Mouse (Mus musculus) lung, embryonic 16.5 days (tissue): ENCODE measurements around the gene Svs2. TPM values are rescaled to one million over a fixed set of nuclear protein-coding genes. Genes with fewer than 3 reads are reported as not detected.
"Not testable (repeated sequence)": the region's sequence is repeated elsewhere in the genome, so short reads cannot be mapped to it uniquely, and the experiment has no call there.

ENCODE experiments used
- ATAC-seq: fragments of 200-750 bp; cut with Nextera tagmentation; 2 replicates; pipeline ENCODE4 v1.8.0; 2017; ENCODE audit warnings: low read depth, mild to moderate bottlenecking, moderate library complexity
- H3K27ac ChIP-seq: fragments of 300-500 bp; sonication (generic); 2 replicates; pipeline ENCODE4 v1.5.1; 2014; ENCODE audit warnings: mild to moderate bottlenecking, control low read depth, low read length
- H3K27me3 ChIP-seq: fragments of 300-500 bp; sonication (generic); 2 replicates; pipeline ENCODE4 v1.6.1; 2014; ENCODE audit warnings: low read depth, low read length, mixed read lengths; ENCODE audit not compliant: control insufficient read depth, insufficient read depth
- H3K36me3 ChIP-seq: fragments of 300-500 bp; sonication (generic); 2 replicates; pipeline ENCODE4 v1.6.1; 2014; ENCODE audit warnings: low read length; ENCODE audit not compliant: control insufficient read depth, insufficient read depth
- H3K4me1 ChIP-seq: fragments of 300-500 bp; sonication (generic); replicated peaks from 2 replicates; pipeline ENCODE4 v1.6.1; 2014; ENCODE audit warnings: low read length, mixed read lengths; ENCODE audit not compliant: control insufficient read depth, insufficient read depth
- H3K4me2 ChIP-seq: fragments of 300-500 bp; sonication (generic); 2 replicates; pipeline ENCODE4 v1.6.1; 2014; ENCODE audit warnings: low read depth, low read length, control low read depth
- H3K4me3 ChIP-seq: fragments of 300-500 bp; sonication (generic); 2 replicates; pipeline ENCODE4 v1.5.1; 2014; ENCODE audit warnings: mild to moderate bottlenecking, low read length, control low read depth
- H3K9ac ChIP-seq: fragments of 300-500 bp; sonication (generic); 2 replicates; pipeline ENCODE4 v1.6.1; 2014; ENCODE audit warnings: low read length, control low read depth
- H3K9me3 ChIP-seq: fragments of 300-500 bp; sonication (generic); 2 replicates; pipeline ENCODE4 v1.6.1; 2016; ENCODE audit warnings: low read length; ENCODE audit not compliant: control insufficient read depth
- WGBS: fragments of 180-500 bp; shearing (Covaris S2); extraction: QIAGEN DNeasy Blood & Tissue Kit; methylation state at CpG from one replicate; pipeline ENCODE4 v1.1.7; 2014; 5-methylcytosine and 5-hydroxymethylcytosine counted together
- polyA plus RNA-seq: library from polyadenylated mRNA; unstranded; fragments of >200 nt; fragmentation: Nextera tagmentation; extraction: Ambion mirVana; gene quantifications from 2 replicates; pipeline ENCODE4 v1.2.1, GENCODE M21; 2015

Gene Svs2
- not detected in 2 replicates for polyA plus RNA-seq

- Histone ChIP-seq H3K9me3 (no peaks in the 10 kb centered on the region), H3K4me2 (no peak within 1 kb of the TSS), H3K4me3 (no peak within 1 kb of the TSS), H3K9ac (no peak within 1 kb of the TSS), H3K36me3 (no peaks in the 10 kb centered on the region), H3K27me3 (no peaks in the 10 kb centered on the region), H3K4me1 (no peaks in the 10 kb centered on the region), H3K27ac (no peak within 1 kb of the TSS)
- WGBS = 73% methylated on average over 3 of the region's 3 CpGs
- ATAC-seq = no peak
These were observed at the start of gene Svs2 for GRCm38 (mm10) chr2:164238366-164238765. Gene Svs2 (minus strand): TSS chr2:164238466.

DNA sequence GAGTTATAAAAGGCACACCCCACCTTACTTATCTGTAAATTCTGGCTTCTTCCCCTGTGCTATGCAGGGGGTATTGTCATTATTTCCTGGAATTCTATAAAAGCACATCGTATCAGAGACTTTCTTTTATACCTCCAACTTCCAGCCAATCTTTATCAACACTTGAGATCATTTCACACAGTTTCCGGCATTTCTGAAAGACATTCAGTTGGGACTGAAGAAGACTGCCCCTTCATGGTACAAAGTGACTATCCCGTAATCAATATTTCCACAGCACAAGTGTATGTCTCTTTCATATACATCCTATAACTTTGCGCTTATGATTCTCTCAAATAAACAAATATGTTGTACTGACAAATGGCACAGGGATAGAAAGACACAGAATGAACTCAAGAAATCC, 40.1 kb upstream of the Svs2 start, which contains the start of gene Svs4:
TSS of gene Svs4 (minus strand) at position 101 of the 400 bp plus-strand sequence.
- 85% methylated on average over 4 of the region's 4 CpGs for WGBS

GRCm38 (mm10) chr2:164256540-164256939, 18.3 kb upstream of the Svs2 start, which contains the start of gene Svs3b:
Gene Svs3b (minus strand): TSS chr2:164256640.
- H3K4me1 ChIP-seq, ATAC-seq, H3K27ac ChIP-seq, H3K9ac ChIP-seq, H3K4me2 ChIP-seq, H3K4me3 ChIP-seq, H3K36me3 ChIP-seq, H3K27me3 ChIP-seq, H3K9me3 ChIP-seq: not testable (repeated sequence)
- WGBS = 71% methylated on average over 1 of the region's 1 CpGs

More for the DNA sequence above, 40.1 kb upstream of the Svs2 start, which contains the start of gene Svs4:
- Histone ChIP-seq H3K9ac (no peak within 1 kb of the TSS), H3K4me1 (no peaks in the 10 kb centered on the region), H3K9me3 (no peaks in the 10 kb centered on the region), H3K4me3 (no peak within 1 kb of the TSS), H3K27me3 (no peaks in the 10 kb centered on the region), H3K4me2 (no peak within 1 kb of the TSS), H3K36me3 (no peaks in the 10 kb centered on the region), H3K27ac (no peak within 1 kb of the TSS)
- ATAC-seq = no peak

DNA sequence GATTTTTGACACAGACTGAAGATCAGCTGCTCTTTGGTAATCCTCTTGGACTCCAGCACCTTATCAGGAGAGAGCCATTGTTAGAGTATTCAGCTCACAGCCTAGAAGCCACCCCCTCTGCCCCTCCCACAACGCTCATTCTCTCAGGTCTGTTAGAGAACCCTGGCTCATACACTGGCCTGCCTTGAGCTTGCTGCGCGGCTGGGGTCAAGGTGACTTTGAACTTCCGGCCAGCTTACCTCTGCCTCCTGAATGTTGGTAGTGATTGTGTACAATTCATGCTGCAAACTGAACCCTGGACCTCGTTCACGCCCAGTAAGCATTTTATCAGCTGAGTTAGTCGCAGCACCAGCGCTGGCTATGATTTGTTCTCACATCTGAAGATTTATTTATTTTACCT, 5.6 kb downstream of the Svs2 start:
- H3K27ac ChIP-seq = no peak overlapping the region
- no peaks in the 10 kb centered on the region for H3K27me3 ChIP-seq
- no peak overlapping the region for H3K4me2 ChIP-seq
- ATAC-seq = no peak
- no peaks in the 10 kb centered on the region for H3K4me1 ChIP-seq
- H3K36me3 ChIP-seq = no peaks in the 10 kb centered on the region
- WGBS = 72% methylated on average over 8 of the region's 8 CpGs
- no peak overlapping the region for H3K4me3 ChIP-seq
- no peaks in the 10 kb centered on the region for H3K9me3 ChIP-seq
- no peak overlapping the region for H3K9ac ChIP-seq

DNA sequence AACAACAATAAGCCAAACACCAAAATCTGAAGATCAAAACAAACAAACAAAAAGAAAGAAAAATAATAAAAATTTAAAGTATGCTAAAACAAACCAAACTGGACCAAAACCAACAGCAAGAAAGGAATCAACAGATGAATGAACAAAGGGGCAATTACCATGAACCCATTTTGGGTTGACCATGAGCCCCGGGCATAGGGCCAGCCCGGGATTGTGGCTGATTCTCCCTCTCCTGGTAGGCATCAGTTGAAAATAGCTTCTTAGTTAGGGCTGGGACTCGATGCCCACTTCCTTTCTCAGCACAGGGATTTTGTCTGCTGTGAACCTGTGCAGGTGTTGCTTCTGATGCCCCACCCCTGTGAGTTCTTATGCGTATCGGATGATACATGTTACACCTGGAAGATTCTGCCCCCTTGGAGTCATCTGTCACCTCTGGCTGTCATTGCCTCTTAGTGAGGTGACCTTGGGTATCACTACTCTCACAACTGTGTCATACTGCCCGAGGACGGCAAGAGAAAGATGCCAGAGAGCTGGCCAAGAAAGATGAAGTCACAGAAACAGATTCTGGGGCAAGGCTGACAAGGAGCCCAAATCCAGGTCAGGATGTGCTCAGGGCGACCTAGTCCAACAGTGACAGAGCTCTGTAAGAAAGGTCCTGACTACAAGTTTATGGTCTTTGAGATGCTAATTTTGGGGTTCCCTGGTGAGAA, 9.8 kb downstream of the Svs2 start:
- Histone ChIP-seq H3K4me1 (no peaks in the 10 kb centered on the region), H3K9ac (no peak overlapping the region), H3K36me3 (no peaks in the 10 kb centered on the region), H3K4me3 (no peak overlapping the region), H3K27ac (no peak overlapping the region), H3K4me2 (no peak overlapping the region), H3K27me3 (no peaks in the 10 kb centered on the region), H3K9me3 (no peaks in the 10 kb centered on the region)
- 81% methylated on average over 8 of the region's 8 CpGs for WGBS
- no peak for ATAC-seq

DNA sequence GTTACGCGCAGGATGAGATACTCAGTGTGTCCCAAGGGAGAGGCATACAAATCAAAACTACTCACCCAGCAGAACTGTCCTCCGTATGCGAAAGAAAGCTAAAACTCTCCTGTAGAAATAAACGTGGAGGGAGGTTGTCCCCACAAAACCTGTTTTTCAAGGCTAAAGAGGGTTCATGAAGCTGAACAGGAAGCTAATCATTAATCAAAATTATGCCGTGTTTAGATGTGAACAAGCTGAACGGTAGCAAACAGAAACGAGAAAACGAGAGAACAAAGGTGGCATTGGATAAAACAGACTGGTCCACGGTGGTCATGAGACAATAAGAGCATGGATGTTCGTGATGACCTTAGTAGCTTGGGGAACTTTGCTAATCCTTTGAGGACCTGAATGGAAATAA, 16.7 kb downstream of the Svs2 start, which contains the start of gene Wfdc15b:
TSS of gene Wfdc15b (minus strand) at position 139 of the 400 bp plus-strand sequence.
- no peak within 1 kb of the TSS for H3K4me3 ChIP-seq
- H3K4me2 ChIP-seq = no peak within 1 kb of the TSS
- H3K9ac ChIP-seq = no peak within 1 kb of the TSS
- WGBS = 26% methylated on average over 11 of the region's 11 CpGs
- H3K4me1 ChIP-seq = no peaks in the 10 kb centered on the region
- no peaks in the 10 kb centered on the region for H3K9me3 ChIP-seq
- H3K27me3 ChIP-seq = no peaks in the 10 kb centered on the region
- no peak for ATAC-seq
- no peaks in the 10 kb centered on the region for H3K36me3 ChIP-seq
- H3K27ac ChIP-seq = no peak within 1 kb of the TSS

- H3K4me2 ChIP-seq = no peak overlapping the region
- H3K9ac ChIP-seq = no peak overlapping the region
- H3K27me3 ChIP-seq = no peaks in the 10 kb centered on the region
- 82% methylated on average over 9 of the region's 9 CpGs for WGBS
- no peaks in the 10 kb centered on the region for H3K4me1 ChIP-seq
- ATAC-seq = no peak
- no peaks in the 10 kb centered on the region for H3K36me3 ChIP-seq
- no peaks in the 10 kb centered on the region for H3K9me3 ChIP-seq
- H3K27ac ChIP-seq = no peak overlapping the region
- H3K4me3 ChIP-seq = no peak overlapping the region
These were observed 19.0 kb downstream of the Svs2 start for GRCm38 (mm10) chr2:164219295-164219694.

DNA sequence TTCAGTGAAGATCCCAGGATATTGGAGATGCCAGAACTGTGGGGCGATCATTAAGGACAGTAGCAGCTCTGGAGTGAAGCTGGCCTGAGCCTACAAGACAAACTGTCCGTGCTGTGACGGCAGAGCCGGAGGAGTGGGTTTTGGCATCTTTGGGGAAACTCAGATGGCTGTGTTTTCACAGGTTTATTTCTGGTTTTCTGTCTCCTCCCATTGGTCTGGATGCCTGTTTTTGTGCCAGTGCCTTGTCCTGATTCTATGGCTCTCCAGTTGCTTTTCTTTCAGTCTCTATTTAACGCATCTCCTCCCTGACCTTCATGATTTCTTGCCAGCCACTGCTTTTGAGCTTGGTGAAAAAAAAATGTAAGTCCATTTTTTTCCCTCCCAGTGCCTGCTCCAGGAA, 25.6 kb downstream of the Svs2 start:
- no peak for ATAC-seq
- WGBS = 83% methylated on average over 5 of the region's 5 CpGs
- no peaks in the 10 kb centered on the region for H3K36me3 ChIP-seq
- H3K4me2 ChIP-seq = no peak overlapping the region
- no peaks in the 10 kb centered on the region for H3K4me1 ChIP-seq
- no peak overlapping the region for H3K9ac ChIP-seq
- no peak overlapping the region for H3K4me3 ChIP-seq
- H3K9me3 ChIP-seq = no peaks in the 10 kb centered on the region
- no peak overlapping the region for H3K27ac ChIP-seq
- no peaks in the 10 kb centered on the region for H3K27me3 ChIP-seq

DNA sequence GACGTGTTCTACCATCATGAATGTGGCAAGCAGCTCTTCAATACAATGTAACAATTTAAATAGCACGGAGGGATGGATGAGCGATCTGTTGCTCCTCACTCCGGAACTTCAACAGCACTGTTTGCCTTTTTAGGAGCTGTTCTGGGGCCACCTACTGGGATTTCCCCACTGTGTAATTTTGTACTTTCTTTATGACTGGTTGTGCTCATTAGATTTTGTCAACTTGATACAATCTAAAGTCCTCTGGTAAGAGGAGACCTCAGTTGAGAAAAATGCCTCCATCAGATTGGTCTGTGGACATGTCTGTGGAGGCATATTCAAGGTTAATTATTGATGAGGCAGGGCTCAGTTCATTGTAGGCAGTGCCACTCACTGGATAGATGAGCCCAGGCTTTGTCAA, 27.4 kb downstream of the Svs2 start:
- H3K27ac ChIP-seq = no peak overlapping the region
- 89% methylated on average over 4 of the region's 4 CpGs for WGBS
- ATAC-seq = no peak

More for the DNA sequence above, 27.4 kb downstream of the Svs2 start:
- Histone ChIP-seq H3K4me3 (no peak overlapping the region), H3K9me3 (no peaks in the 10 kb centered on the region), H3K27me3 (no peaks in the 10 kb centered on the region), H3K36me3 (no peaks in the 10 kb centered on the region), H3K9ac (no peak overlapping the region), H3K4me1 (no peaks in the 10 kb centered on the region), H3K4me2 (no peak overlapping the region)
